Mouse (Mus musculus): ENCODE results near the gene Ube3c. TPM values are rescaled to one million over a fixed set of nuclear protein-coding genes. Genes with fewer than 3 reads are reported as not detected.
A peak's percentile ranks its signal among the peaks of the same experiment; 100 is the strongest.

Ube3c gene
- total RNA-seq, 2 experiments from 2014 or later: 34.5 to 36.5 TPM

DNA sequence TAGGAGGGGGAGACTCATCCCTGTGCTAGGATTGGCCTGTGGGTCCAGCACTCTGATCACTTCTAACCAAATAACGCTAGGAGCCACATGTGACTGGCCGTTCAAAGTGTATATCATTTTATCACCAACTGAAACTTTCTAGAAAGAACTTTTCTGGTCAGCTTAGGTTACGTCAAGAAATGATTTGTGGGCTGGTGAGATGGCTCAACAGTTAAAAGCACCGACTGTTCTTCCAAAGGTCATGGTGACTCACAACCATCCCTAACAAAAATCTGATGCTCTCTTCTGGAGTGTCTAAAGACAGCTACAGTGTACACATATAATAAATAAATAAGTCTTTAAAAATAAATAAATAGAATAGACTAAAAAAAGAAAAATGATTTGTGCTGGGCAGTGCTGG lies 103.5 kb downstream of the Ube3c start:
- DNase-seq (ENCODE audit: low spot score): no peak

DNA sequence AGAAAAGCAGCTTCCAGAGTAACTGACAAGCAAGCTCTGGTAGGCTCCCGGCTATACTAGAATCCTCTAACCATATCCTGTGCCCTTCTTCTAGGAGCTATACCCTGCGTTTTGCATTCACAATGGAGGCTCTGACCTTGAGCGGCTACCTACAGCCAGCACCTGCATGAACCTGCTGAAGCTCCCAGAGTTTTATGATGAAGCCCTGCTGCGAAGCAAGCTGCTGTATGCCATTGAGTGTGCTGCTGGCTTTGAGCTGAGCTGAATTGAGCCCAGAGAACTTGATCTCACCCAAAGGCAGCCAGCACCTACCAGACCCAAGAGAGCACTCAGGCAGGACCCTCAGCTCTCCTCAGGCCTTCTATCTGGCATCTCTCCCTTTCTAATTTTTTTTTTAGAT lies 105.3 kb downstream of the Ube3c start:
- DNase-seq (ENCODE audit: low spot score): no peak

DNA sequence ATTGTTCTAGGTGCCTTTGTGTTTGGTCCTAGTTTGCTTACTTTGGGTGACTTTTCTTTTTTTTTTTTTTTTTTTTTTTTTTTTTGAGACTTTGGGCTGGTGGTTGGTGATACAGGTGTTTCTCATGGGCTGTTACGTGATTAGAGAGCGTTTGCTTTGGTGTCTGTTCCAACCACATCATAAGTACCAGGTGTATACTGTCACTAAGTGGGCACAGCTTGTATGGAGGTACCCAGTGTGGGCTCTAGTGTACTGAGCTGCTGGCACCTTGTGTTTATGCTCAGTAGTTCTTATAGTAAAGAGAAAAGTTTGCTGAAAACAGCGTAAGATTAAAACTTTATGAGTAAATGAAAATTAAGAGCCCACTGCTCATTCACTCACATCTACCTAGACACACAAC lies 107.4 kb downstream of the Ube3c start:
- DNase-seq (ENCODE audit: low spot score): no peak

GRCm38 (mm10) chr5:29685085-29685484 lies 116.0 kb downstream of the Ube3c start:
- no peak for DNase-seq (ENCODE audit: low spot score)

- peak; percentile 18 for DNase-seq (ENCODE audit: low spot score)
These were observed 118.6 kb downstream of the Ube3c start for GRCm38 (mm10) chr5:29687671-29688070.

DNA sequence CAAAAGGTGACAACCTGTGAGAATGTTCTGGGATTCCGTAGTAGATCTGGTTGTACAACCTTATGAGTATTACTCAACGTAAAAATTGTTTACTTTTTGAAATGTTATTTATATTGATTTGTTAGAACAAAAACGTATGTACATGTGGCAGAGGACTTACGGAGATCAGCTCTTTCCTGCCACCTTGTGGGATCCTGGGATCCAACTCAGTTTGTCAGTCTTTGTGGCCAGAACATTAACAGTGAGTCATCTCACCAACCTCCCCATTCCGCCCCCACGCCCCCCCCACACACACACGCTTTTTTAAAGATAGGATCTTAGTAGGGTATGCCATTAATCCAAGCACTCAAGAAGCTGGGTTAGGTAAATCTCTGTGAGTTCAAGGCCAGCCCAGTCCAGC lies 119.3 kb downstream of the Ube3c start:
- DNase-seq (ENCODE audit: low spot score): no peak

DNA sequence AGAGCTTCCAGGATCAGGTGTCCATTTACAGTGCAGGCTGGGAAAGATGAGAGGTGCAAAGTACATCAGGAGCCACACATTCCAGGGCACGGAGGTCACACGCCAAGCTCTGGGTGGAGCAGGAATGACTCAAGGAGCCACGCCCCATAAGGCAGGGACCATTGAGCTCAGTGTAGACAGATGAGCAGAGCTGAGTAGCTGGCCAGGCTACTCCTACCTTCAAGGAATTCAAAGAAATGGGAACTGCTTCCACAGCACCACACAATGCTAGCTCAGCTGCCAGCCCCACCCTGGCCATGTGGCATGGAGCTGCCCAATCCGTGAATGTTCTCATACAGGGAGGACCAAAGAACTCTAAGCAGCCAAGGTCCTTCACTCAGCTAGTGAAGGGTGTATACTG lies 129.5 kb downstream of the Ube3c start:
- no peak for DNase-seq (ENCODE audit: low spot score)

DNA sequence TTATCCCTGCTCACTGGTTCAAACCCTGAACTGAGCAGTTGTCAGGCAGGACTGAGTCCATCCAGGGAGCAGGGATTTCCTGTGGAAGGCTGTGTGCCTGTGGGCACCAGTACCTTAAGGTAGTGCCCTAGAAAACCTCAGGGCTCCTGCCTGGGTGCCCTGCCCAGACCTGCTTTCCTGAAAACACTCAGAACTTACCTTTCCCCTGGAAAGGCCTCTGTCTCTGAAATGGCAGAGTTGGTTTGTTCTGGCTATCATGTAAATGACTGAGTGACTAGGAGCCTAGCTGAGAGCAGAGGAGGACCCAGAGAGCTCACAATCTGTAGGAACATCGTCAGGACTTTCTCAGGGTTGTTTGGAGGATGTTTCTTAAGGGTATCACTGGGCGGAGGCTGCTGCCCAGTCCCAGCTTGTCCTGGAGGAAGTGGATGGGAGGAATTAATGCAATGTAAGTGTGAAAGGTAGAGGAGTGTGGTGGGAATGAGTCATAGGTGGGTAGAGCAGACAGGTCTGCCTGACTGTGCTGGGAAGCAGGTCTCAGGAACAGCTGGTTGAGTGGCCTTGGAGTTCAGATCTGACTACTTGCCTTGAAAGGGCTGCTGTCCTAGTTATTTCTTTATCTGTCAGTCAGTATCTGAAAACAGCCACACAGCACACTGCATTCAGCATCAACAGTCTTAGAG lies 130.6 kb downstream of the Ube3c start:
- DNase-seq (ENCODE audit: low spot score): no peak

- no peak for DNase-seq (ENCODE audit: low spot score)
These were observed 138.2 kb downstream of the Ube3c start for GRCm38 (mm10) chr5:29707241-29707640.

DNA sequence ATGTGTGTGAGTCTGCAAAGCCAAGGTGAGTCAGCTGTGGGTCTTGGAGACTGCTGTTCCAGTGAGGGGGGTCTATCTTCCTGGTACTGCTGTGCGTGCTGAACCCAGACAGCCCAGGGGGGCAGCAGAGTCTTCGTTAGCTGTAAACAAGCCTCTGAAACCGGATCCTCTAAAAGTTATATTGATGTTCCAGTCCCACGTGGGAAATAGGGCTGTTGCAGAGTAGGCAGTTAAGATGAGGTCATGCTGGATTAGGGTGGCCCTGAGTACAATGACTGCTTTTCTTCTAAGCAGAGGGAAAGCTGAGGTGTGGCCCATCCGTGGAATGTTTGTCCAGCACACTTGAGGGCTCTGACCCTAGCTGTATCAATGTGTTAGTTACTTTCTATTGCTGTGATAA lies 139.2 kb downstream of the Ube3c start:
- peak; percentile 22 for DNase-seq (ENCODE audit: low spot score)

- no peak for DNase-seq (ENCODE audit: low spot score)
These were observed 142.6 kb downstream of the Ube3c start for GRCm38 (mm10) chr5:29711631-29712030.

GRCm38 (mm10) chr5:29712906-29713305 lies 143.9 kb downstream of the Ube3c start:
- DNase-seq (ENCODE audit: low spot score): no peak

DNA sequence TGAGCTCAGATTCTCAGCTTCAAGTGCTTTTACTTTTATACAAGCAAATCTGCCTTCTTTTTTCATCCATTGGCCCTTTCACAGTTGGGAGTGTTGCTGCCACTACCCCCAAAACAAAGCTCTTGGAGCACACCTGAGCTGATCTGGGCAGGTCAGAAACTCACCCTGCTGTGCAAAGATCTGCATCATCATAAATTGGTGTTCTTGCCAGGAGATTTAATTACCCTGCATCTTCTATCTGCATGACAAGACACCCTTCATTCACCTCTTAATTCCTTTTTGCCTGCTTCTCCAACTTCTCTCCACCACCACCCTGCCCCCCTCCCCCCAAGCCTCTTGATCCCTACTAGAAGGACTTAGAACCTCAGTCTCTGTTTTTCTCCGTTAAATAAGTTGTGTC lies 152.1 kb downstream of the Ube3c start:
- no peak for DNase-seq (ENCODE audit: low spot score)

DNA sequence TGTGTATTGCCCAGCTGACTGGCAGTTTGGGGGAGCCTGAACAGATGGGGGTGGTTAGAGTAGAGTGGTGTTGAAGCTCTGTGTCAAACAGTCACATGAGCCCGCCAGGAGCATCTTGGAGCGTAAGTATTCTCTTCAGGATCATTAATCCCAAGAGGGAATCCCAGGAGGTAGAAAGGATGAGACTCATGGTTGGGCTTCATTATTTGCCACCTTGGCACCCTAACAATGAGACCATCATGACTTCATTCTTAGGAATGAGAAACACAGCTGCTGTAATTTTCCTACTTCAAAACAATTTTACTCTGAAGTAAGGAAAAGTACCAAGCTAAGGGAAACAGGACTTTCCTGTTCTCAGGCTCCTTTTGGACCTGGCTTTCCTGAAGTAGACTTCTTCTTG lies 156.3 kb downstream of the Ube3c start:
- DNase-seq (ENCODE audit: low spot score): no peak

Other genes with a start within 250 kb of the Ube3c start
- gene Lmbr1, start 190.9 kb upstream of the Ube3c start, total RNA-seq (2021): 10 to 100 TPM; 10.5 to 12.1 TPM
- gene Nom1, start 134.6 kb upstream of the Ube3c start, total RNA-seq (2021): 10 to 100 TPM; 10.8 to 11.7 TPM
- not detected for gene Mnx1, start 90.8 kb upstream of the Ube3c start, total RNA-seq (2021)
- 10 to 100 TPM; 76.6 to 88.0 TPM for gene Dnajb6, start 166.4 kb downstream of the Ube3c start, total RNA-seq (2021)
- gene Gm5129, start 166.7 kb downstream of the Ube3c start, total RNA-seq (2021): 1 to 10 TPM in 1 of 2 experiments, not detected in 1; 1.1 TPM